Mouse (Mus musculus) kidney, adult 2 months (tissue): ENCODE data around the gene Gm10644. TPM values are rescaled to one million over a fixed set of nuclear protein-coding genes. Genes with fewer than 3 reads are reported as not detected.

Experiments used
- DNase-seq: peaks from one replicate; pipeline ENCODE4 v3.0.0; 2021
- H3K27ac ChIP-seq: fragments of 200-500 bp; 2 replicates; pipeline ENCODE4 v1.5.1; 2012; ENCODE audit warnings: low read depth, low read length, control low read depth, inconsistent platforms; ENCODE audit not compliant: insufficient read depth
- H3K27me3 ChIP-seq: fragments of 200-500 bp; replicated peaks from 2 replicates; pipeline ENCODE4 v1.6.1; 2012; ENCODE audit warnings: mild to moderate bottlenecking, moderate library complexity, low read length, inconsistent platforms; ENCODE audit not compliant: control insufficient read depth, insufficient read depth
- H3K36me3 ChIP-seq: fragments of 200-500 bp; 2 replicates; pipeline ENCODE4 v1.6.1; 2012; ENCODE audit warnings: mild to moderate bottlenecking, moderate library complexity, low read length, inconsistent platforms; ENCODE audit not compliant: control insufficient read depth, insufficient read depth
- H3K4me1 ChIP-seq: fragments of 200-500 bp; 2 replicates; pipeline ENCODE4 v1.6.1; 2011; ENCODE audit warnings: low read length; ENCODE audit not compliant: control insufficient read depth, insufficient read depth
- H3K4me3 ChIP-seq: fragments of 200-500 bp; 2 replicates; pipeline ENCODE4 v1.5.1; 2011; ENCODE audit warnings: mild to moderate bottlenecking, low read depth, low read length, control low read depth; ENCODE audit not compliant: insufficient read depth
- CTCF ChIP-seq: fragments of 200-500 bp; conservative IDR thresholded peaks from 2 replicates; pipeline ENCODE4 v1.5.1; 2011; ENCODE audit warnings: low read depth, mild to moderate bottlenecking, control low read depth, low read length, moderate library complexity, mixed read lengths; ENCODE audit not compliant: insufficient read depth, insufficient read length
- POLR2A ChIP-seq: fragments of 200-500 bp; IDR thresholded peaks from one replicate; pipeline ENCODE4 v1.6.1; 2011; ENCODE audit warnings: low read depth, low read length, control low read depth
- WGBS: fragments of 180-500 bp; shearing (Covaris S2); methylation state at CpG from one replicate; pipeline ENCODE4 v1.1.7; 2018; 5-methylcytosine and 5-hydroxymethylcytosine counted together
- polyA plus RNA-seq: library from polyadenylated mRNA; depleted of rRNA; stranded (reverse); fragments of >200 nt; gene quantifications from 2 replicates; pipeline ENCODE4 v1.2.3, GENCODE M21; 2012

Gm10644 gene
- polyA plus RNA-seq, 1 experiment = 2.7 TPM

GRCm38 (mm10) chr8:83954749-83955105 lies 278 bp downstream of the Gm10644 start:
- no peaks in the 10 kb centered on the region for H3K4me1 ChIP-seq
- DNase-seq = no peak
- peak overlapping the region; percentile 36 for H3K4me3 ChIP-seq
- H3K27me3 ChIP-seq = no peaks in the 10 kb centered on the region
- WGBS = under 1% methylated on average over 14 of the region's 14 CpGs
- no peak overlapping the region for H3K27ac ChIP-seq
- TF ChIP-seq POLR2A = no peak
- no peak for TF ChIP-seq CTCF
- H3K36me3 ChIP-seq = no peaks in the 10 kb centered on the region

- Histone ChIP-seq H3K4me3 (no peak overlapping the region), H3K36me3 (no peaks in the 10 kb centered on the region), H3K4me1 (no peaks in the 10 kb centered on the region), H3K27ac (no peak overlapping the region), H3K27me3 (no peaks in the 10 kb centered on the region)
- no peak for DNase-seq
- 77% methylated on average over 3 of the region's 3 CpGs for WGBS
- TF ChIP-seq CTCF = no peak
- TF ChIP-seq POLR2A = no peak
Measured at GRCm38 (mm10) chr8:83945540-83945939, 9.5 kb downstream of the Gm10644 start.

GRCm38 (mm10) chr8:83942446-83942845 lies 12.6 kb downstream of the Gm10644 start:
- Histone ChIP-seq H3K4me1 (no peaks in the 10 kb centered on the region), H3K36me3 (no peaks in the 10 kb centered on the region), H3K27ac (no peak overlapping the region), H3K4me3 (no peak overlapping the region), H3K27me3 (no peaks in the 10 kb centered on the region)
- no peak for TF ChIP-seq POLR2A
- TF ChIP-seq CTCF = no peak
- DNase-seq = no peak
- WGBS = 86% methylated on average over 1 of the region's 1 CpGs

DNA sequence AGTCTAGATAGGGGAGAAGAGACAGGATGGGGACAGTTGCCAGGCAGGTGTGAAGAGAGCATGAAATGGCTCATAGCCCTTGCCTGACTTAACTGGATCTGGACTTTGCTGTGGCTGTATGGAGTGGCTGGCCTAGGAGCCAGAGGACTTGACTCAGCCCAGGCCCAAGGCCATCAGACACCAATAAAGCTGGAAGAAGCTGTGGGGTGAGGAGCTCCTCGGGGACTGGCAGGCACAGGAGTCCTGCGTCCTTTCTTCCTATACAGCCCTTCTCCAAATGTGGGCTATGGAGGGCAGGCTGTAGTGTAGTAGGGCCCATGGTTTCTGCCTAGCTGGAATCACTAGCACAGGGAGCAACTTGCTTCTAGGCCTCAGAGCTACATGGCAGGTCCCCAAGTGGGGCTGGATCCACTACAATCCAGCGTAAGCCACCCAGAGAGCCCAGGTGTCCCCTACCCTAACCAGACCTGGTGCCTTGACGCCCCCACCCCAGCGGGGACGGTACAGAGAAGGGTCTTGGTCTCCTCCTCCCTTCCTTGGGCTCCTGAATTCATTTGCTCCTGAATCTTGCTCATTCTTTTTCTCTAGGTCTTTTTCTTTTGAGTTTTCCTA lies 13.8 kb downstream of the Gm10644 start:
- WGBS = 81% methylated on average over 6 of the region's 6 CpGs
- H3K4me3 ChIP-seq = no peak overlapping the region
- H3K36me3 ChIP-seq = no peaks in the 10 kb centered on the region
- no peaks in the 10 kb centered on the region for H3K27me3 ChIP-seq
- TF ChIP-seq CTCF = no peak
- TF ChIP-seq POLR2A = no peak
- H3K4me1 ChIP-seq = no peaks in the 10 kb centered on the region
- no peak overlapping the region for H3K27ac ChIP-seq
- DNase-seq = no peak

DNA sequence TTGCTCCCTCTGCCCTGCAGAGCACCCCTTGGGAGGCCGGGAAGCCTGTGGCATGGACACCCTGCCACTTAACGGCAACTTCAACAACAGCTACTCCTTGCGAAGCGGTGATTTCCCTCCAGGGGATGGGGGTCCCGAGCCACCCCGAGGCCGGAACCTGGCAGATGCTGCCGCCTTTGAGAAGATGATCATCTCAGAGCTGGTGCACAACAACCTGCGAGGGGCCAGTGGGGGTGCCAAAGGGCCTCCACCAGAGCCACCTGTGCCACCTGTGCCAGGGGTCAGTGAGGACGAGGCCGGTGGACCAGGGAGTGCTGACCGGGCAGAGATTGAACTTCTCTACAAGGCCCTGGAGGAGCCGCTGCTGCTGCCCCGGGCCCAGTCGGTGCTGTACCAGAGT lies 16.7 kb downstream of the Gm10644 start:
- TF ChIP-seq CTCF = no peak
- no peak for TF ChIP-seq POLR2A
- no peaks in the 10 kb centered on the region for H3K27me3 ChIP-seq
- H3K4me3 ChIP-seq = no peak overlapping the region
- no peak for DNase-seq
- no peaks in the 10 kb centered on the region for H3K4me1 ChIP-seq
- WGBS = 89% methylated on average over 15 of the region's 15 CpGs
- no peak overlapping the region for H3K27ac ChIP-seq
- H3K36me3 ChIP-seq = no peaks in the 10 kb centered on the region; the same call in 1 of the 2 replicates

- no peak overlapping the region for H3K27ac ChIP-seq
- DNase-seq = no peak
- no peaks in the 10 kb centered on the region for H3K4me1 ChIP-seq
- no peaks in the 10 kb centered on the region; the same call in 1 of the 2 replicates for H3K36me3 ChIP-seq
- H3K27me3 ChIP-seq = no peaks in the 10 kb centered on the region
- no peak overlapping the region for H3K4me3 ChIP-seq
- 91% methylated on average over 7 of the region's 7 CpGs for WGBS
- TF ChIP-seq POLR2A (no peak), CTCF (no peak)
Measured at GRCm38 (mm10) chr8:83937645-83938044, 17.4 kb downstream of the Gm10644 start.

DNA sequence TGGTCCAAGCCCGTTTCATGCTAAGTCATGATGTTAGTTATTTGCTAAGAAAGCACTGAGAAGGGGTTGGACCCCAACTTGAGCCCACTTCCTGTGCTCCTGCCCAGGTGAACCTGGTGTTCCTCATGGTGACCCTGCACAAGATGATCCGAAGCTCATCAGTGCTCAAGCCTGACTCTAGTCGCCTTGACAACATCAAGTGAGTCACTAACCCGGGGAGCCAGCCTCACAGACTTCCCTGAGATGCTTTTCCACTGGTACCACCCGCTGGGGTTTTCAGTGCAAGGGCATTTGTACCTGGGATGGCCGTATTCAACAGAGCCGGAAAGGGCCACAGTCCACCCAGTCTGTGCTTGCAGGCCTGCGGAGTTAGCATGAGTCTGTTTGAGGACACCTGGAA lies 19.6 kb downstream of the Gm10644 start:
- Histone ChIP-seq H3K4me1 (no peaks in the 10 kb centered on the region), H3K27me3 (no peaks in the 10 kb centered on the region), H3K36me3 (no peaks in the 10 kb centered on the region; the same call in 1 of the 2 replicates), H3K27ac (no peak overlapping the region), H3K4me3 (no peak overlapping the region)
- no peak for TF ChIP-seq CTCF
- TF ChIP-seq POLR2A = no peak
- DNase-seq = no peak
- WGBS = 93% methylated on average over 8 of the region's 8 CpGs

- TF ChIP-seq POLR2A (no peak), CTCF (no peak)
- H3K4me3 ChIP-seq = no peak overlapping the region
- no peaks in the 10 kb centered on the region for H3K27me3 ChIP-seq
- no peak for DNase-seq
- 87% methylated on average over 2 of the region's 2 CpGs for WGBS
- H3K27ac ChIP-seq = no peak overlapping the region
- H3K36me3 ChIP-seq = no peaks in the 10 kb centered on the region; the same call in 1 of the 2 replicates
- no peaks in the 10 kb centered on the region for H3K4me1 ChIP-seq
Measured at GRCm38 (mm10) chr8:83934994-83935393, 20.0 kb downstream of the Gm10644 start.
